Mouse (Mus musculus) gastrocnemius, adult 18-20 months (tissue): ENCODE measurements at regions not wholly inside any gene's neighbourhood (a gene's known extent, or its start where the extent isn't known, plus 50 kb on each side); places are given as distances from the start of the nearest gene placed in this dataset.

Source experiments
- DNase-seq: peaks from one replicate; pipeline ENCODE4 v3.0.0; 2021; ENCODE audit warnings: low spot score

DNA sequence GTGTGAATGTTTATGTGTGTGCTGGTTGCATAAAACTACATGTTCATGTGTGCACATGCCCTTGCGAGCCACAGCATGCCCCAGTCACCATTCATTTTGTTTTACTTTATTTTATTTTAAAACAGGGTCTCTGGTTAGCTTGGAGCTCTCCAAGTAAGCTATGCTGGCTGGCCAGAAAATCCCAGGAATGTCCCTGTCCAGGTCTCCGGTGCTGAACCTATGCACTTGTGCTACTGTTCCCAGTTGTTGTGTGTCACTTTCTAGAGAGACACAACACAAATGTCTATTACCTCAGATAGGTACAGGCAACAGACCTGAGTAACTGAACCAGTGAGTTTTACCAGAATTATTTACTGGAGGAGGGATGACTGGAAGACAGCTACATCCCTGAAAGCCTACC is 530.4 kb upstream of the Castor2 start:
- no peak for DNase-seq

DNA sequence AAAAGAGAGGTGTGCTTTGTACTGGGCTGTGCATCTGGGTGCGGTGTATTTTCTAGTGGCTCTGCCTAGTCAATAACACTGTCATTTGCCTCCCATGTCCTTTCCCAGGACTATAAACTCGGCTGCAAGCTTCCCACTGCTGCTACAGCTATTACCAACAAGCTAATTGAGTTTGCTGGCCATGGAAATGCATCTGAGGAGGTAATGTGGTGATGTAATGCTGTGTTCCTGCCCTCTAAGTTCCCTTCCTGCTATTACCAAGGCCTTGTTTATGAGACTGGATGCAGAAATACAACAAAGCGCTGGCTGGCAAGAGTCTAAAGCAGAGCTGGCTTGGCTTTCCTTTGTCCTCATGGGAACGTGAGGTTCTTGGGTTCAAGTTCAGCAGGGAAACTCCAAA is 533.0 kb upstream of the Castor2 start:
- DNase-seq = no peak

DNA sequence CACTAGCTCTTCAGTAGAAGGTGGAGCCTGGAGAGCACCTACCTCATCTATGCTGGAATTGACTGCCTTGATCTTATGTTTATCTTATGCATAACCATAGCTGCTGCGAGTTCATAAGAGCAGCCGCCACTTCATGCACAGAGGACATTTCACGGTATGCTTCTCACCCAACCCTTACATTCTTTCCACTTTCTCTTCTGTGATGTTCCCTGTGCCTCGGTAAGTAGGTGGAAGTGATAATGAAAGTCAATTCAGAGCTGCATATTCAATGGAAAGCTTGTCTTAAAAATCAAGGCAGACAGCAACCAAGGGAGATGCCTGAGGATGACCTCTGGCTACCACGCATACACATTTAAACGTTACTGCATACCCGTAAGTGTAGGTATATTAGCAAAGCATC is 548.9 kb upstream of the Castor2 start:
- DNase-seq = no peak

DNA sequence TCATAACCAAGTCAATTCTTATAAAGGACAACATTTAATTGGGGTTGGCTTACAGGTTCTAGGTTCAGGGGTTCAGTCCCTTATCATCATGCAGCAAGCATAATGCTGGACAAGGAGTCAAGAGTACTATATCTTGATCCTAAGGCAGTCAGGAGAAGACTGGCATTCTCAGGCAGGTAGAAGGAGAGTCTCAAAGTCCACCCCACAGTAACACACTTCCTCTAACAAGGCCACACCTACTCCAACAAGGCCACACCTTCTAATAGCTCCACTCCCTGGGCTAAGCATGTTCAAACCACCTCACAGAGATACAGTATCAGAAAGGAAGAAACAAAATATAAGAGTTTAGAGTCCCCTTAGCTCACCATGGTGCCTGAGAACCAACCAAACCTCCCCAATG is 557.3 kb upstream of the Castor2 start:
- DNase-seq = no peak

DNA sequence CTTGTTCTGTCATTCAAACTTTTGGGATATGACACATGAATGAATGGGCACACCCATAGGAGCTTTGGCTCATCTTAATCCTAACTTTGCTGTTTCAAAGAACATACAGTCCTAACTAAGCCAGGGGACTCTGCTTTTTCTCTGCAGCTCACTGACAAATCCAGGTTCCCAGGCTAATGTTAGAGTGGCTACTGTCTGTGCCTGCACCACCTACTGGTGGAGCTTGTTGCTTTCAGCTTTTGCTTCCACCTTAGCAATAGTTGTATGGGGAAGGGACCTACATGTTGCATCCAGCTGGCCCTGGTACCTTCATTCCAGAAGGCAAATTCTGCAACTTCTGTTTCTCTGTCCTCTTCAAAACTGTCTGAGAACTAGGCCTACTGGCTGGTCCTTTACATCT is 566.8 kb upstream of the Castor2 start:
- DNase-seq = peak; percentile 6

DNA sequence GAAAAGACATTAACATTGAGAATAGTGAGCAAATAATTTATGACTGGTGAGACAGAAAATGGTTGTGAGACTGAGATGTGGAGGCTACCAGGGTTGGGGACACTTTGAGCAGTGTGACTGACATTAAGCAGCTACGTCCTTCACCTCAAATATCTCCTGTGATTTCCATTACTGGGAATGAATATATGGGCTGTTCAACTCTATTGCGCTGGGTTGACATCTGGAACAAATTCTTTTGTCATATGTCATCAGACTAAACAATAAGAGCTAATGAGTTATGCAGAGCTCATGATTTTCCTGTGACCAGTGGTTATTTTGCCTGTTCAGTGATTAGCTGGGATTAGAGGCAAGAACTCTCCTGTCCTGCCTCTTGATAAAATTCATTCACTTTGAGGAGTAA is 593.9 kb upstream of the Castor2 start:
- DNase-seq = no peak

DNA sequence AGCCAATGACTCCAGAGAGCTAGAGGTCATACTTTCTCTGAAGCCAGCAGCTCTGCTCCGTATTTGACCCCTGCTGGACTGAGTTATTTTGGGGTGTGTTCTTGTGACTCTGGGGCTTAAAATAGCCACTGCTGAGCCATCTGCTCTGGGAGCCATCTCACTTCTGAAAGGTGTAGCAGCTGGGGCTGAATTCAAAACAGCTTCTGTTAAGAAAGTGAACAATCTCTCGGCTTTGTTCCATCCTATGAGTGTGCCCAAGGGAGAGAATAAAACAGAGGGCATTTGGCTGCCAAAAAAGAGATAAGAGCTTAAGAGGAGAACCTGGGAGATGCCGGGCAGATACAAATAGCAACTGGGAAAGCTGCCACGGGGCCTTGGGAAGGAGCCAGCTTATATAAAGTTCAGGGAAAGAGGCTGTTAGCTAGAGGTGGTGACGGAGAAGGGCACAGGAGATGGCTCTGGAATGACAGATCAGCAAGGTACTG is 611.7 kb upstream of the Castor2 start:
- DNase-seq = peak; percentile 89

DNA sequence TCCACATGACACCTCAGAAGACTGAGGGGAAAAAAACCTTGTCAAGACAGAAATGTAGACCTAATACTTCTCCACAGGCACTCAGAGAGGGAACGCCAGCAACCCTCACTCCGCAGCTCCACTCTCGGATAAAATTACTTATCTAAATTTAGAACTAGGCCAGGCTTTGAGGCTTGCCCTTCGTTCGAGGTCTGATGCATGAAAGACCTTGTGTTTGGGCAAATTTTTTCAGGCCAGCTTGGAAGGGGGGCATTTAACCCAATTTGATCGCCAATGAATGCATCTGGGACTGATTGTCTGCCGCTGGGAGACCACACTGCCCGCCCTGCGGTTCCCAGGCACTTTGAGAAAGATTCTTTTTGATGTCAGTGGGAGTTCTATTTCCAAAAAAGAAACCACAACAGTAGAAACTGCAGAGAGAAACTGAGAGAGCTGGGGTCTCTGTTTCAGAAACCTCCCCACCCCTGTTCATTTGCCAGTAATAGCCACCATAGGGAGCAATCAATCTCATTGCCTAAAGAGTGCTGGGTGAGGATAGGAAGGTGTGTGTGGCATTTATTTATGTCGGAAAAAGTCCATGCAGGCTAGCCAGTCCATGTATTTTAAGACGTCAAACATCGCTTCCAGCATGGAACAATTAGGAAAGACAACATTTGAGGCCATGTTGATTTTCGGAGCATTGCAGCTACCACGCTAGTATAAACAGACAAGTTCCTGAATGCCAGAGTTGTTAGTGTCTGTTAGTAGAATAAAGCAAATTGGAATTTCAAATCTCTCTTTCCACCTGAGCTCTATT is 617.0 kb upstream of the Castor2 start:
- DNase-seq = peak; percentile 41

DNA sequence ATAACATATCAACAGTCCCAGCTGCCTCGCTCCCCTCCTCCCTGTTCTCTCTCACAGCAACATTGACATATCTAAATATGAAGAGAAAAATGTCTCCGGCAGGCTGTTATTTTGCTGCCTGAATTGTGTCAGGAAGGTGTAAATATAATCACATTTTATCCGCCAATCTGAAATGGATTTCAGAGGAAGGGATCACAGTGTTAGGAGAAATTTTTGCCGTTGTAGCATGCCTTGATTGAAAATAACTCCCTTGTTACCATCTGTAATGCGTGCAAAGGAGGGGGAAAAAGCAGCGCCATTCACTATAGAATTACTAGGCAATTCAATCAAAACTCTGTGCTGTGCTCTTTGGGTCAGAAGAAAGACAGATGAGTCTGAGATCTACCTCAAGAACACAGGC is 620.3 kb upstream of the Castor2 start:
- DNase-seq = no peak

DNA sequence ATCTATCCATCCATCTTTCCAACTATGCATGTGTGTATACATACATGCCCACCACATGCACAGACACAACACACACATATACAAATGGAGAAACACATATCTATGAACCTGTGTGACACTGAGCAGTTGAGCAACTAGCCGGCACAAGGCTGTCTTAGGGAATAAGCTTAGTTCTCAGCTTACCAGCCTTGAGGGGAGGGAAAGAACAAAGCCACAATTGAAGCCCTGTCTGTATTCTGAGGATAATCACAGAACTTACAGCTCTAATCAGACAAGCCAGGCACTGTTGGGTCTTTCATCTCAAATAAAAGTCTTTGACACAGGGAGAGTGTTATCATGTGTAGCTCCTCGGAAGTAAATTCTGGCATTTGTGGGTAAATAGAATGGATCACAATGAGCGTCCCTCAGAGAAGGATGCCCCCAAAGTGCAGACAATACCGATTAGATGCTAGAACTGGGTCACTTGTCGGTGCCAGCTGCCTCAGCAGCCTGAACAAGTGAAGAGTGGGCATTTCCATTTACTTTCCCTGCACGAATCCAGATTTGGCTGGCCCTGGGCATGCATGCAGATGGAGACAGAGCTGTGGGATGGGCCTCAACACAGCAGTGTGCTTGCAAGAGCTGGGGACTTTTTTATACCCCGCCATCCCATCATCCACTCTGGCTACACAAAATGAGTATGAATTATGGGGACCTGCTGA is 646.0 kb upstream of the Castor2 start:
- no peak for DNase-seq

DNA sequence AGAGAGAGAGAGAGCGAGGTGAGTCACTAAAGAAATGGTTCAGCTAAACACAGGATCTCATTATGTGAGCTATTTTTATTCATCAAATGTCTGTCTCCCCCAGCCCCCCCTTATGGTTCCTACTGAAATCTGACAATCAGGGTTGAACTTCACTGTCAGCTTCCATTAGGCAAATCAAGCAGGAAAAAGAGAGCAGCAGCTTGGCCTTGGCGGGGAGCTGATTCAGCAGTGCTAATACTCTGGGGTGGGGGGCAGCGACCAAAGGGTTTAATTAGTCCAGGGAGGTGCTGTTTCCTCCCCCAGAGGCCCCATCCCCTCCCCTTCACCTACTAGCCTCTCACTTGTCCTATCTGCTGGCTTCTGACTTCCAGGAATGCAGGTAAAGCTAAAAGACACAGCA is 649.6 kb upstream of the Castor2 start:
- no peak for DNase-seq

DNA sequence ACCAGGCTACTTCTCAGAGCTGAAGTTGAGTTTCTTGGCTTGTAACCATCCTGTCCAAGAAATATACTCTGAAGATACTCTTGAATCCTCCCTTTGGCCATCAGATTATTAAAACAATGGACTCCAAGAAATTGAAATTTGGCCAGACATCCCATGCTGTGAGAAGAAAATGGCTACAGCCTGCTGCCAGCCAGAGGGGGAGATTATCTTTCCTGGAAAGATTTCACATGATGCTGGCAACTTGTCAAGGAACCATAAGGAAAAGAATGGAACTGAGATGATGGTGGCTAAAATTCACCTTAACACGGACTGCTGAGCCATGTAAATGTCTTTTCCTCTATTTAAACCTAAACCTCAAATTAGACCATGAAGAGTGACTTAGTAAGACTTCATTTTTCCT is 698.7 kb upstream of the Castor2 start:
- DNase-seq = no peak

DNA sequence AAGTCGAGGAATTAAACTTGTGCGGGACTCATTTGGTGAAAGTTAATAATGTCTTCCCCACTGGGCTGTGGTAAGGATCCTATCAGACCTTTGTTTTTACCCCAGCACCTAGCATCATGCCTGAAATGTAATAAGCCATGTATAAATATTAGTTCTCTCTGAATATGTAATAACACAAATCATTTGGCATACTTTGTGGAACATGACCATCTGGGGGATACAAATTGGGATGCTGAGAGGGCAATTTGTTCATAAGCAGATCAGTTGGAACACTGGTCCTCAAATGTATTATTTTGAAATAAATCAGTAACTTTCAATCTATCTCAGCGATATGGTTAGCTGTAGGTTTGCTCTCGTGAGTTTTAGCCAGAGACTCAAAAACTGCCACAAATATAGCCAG is 709.6 kb upstream of the Castor2 start:
- no peak for DNase-seq

DNA sequence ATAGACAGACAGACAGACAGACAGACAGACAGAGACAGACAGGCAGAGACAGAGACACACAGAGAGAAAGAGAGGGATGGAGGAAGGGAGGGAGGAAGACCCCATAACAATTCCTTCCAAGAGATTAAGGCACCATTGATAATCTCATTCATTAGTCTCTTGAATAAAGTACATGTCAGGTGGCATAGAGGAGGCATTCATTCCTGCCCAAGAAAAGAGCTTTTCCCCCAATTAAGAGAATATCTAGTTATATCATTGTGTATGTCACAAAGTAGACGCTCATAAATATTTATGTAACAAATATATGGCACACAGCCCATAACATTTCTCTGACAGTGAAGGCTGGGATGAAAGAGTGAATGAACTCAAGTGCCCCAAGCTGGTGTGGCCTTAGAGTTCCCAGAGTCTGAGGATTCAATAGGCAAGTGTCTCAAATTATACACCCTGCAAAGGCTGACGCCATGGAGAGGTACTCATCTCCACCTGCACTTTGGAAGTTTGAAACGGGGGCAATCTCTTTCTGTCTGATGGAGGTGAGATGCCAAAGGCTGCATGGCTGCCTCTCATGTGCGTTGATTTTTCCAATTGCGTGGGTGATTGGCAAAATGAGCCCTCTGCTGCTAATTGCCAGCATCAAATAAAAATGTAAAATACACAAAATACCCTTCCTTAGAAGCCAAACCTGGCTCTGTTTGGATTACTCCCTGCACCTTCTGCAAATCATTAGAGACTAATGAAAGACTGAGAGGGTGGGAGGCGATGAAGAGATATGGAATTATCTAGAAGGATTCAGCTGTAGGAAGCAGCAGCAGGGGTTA is 710.3 kb upstream of the Castor2 start:
- DNase-seq = no peak

DNA sequence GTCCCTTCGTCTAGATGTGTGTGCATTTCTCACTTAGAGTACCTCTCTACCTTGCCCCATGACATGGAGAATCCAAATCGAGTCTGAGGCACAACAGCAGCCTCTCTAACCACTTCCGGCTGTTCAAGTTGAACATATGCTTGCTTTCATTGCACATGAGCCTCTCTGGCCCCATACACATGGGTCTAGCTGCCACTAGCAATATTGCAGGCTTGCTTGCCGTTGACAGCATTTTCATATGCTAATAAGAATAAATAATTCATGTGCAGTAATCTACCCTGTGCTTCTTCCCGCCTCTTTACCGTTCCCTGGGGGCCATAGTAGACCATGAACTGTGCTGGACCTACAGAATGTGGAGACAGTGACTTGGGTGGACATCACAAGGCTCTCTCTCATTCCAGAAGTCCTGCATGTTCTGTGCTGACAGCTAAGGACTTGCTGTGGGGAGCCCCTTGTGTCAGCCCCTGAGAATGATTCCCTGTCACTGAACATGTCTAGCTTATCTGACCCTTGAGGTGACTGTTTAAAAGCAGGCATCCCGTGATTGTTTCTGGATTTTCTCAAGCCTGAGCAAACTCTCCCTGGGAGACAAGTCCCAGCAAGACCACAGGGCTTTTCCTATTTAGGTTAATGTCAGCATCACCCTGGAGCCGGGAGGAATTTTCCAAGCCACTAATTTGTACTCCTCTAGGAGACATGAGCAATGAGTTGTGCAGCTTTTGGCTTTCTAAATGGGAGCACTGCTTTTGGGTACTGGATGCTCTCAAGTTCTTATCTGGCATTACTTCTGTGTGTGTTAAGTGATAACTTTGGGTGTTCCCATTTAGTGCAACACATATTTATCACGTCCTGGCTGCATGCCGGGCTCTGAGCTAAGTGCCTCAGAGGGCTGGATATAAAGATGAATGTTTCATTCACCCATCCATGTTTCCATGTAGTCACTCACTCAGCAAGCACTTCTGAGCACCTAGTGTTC is 713.8 kb upstream of the Castor2 start:
- DNase-seq = peak; percentile 7

DNA sequence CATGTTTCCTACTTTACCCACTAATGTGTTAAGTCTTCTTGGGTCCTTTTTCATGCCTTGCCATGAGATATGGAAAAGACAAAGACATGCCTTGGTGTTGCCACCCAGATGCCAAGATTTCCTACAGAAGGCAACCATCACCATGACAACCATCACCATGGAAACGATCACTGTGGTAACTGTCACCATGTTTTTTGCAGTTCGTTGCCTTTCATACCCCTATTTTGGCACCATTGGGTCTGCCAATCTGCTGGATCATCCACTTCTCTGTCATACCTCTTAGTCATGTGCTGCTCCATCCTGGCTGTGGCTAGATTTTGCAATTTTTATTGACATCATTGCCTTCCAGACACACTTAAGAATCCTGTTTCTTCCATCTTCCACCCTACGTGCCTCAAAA is 733.7 kb upstream of the Castor2 start:
- no peak for DNase-seq

DNA sequence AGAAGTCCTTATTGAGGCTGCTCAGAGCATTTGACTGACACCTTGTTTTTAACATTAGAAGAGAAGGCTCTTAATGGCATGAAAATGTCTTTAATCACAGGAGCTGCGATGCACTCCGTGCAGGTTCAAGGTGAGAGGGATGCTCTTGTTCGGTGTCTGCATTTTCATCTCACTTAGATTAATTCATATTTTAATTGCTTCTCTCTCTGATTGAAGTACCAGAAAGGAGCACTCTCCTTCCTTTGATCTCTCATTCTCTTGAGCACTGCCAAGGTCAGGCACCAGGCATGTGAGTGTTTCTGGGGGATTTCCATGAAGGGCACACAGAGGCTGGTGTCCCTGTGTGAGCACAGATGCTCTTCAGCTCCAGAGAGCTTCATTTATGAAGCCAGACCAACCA is 752.0 kb upstream of the Castor2 start:
- no peak for DNase-seq

DNA sequence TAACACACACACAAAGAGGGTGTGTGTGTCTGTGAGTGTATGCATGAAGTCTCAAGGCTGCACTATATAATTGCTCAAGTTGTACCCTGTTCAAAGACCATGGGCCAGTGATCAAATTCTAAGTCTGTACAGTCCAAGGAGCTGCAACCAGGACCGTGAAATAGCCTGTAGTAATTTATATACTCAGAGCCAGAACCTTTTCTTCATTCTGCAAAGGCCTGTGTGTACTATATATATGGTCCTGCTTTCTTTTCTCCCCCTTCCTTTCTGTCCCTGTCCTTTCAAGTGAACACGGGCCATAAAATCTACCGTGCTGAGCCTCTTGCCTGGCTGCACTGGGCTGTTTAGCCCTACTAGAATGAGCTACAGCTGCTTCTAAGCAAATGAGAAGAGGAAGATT is 757.5 kb upstream of the Castor2 start:
- no peak for DNase-seq

DNA sequence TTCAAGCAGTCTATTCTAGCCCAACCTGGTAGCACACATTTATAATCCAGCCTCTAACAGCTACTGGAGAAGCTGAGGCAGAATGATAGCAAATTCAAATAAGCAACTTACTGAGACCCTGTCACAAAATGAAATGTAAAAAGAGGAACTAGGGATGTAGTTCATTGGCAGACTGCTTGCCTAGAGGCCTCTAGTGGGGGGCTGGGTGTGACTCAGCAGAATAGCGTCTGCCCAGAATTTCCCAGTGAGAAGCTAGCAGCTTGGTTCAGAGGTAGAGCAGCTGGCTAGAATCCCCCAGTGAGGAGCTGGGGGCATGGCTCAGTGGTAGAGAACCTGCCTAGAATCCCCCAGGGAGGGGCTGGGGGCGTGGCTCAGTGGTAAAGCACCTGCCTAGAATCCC is 777.5 kb upstream of the Auts2 start:
- no peak for DNase-seq

DNA sequence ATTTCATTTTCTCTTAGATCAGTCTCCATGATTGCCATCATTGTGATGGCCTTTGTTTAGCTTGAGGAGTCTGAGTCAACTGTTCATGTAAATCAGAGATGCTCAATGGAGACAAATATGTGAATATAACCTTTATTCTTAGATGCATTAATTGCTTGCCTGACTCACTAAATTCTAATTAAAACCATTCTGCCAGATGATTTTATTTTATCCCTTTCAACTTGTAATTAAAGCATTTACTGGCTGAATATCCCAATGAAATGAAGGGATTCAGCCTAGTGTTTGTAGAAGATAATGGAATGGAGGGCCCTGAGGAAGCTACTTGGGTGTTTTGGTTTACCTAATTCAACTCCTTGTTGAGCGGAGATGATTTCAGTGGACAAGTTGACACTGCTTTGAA is 777.1 kb upstream of the Auts2 start:
- DNase-seq = no peak

DNA sequence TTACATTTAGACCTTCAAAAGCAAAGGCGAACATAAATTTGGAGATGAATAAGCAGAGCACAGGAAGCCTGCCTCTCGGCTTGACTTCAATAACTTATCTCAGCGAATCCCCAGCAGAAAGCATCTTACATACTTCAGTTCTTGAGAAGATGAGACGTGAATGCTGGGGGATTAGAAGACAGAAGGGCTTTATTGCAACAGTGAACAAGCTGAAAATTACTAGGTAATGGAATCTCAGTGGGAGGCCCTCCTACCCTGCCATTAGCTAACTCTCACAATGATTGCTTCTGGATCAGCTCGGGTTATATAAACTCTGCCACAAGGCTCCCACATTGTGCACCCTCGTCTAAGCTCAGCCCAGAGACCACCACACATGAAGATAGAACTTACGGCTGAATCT is 770.9 kb upstream of the Auts2 start:
- DNase-seq = no peak
